Mouse (Mus musculus): ENCODE results near the gene Rgs14. TPM values are rescaled to one million over a fixed set of nuclear protein-coding genes. Genes with fewer than 3 reads are reported as not detected.

Gene Rgs14
- polyA plus RNA-seq (2016; fragmentation: Nextera tagmentation; extraction: Ambion mirVana), result 0.34 and 0.58 TPM in 2 replicates

DNA sequence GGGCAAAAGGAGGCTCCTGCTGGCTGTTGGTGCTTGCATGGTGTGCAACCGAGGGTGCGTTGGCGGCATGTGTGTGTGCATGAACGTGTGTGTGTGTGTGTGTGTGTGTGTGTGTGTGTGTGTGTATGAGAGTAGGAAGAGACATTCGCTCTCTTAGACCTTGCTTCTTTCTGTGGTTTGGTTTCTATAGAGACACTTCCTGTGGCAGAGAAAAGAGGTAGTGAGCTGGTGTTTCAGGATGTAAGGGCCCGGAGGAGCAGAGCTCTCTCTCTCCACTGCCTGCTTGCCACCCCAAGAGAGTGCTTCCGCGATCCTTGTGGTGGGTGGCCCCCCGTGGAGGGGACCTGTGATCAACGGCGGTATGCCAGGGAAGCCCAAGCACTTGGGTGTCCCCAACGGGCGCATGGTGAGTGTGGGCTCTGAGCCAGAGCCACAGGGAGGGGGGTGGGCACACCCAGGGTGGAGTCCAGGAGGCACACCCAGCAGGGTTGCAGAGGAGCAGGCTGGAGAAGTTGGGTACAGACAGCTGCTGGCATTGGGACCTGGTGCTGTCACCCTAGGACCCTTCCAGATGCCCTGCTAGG lies at the start of gene Rgs14:
Gene Rgs14 (plus strand): TSS at position 202 of the 584 bp plus-strand sequence.
- WGBS, result 70% methylated on average over 13 of the region's 13 CpGs
- Histone ChIP-seq H3K36me3 (replicated peaks) (no peaks in the 10 kb centered on the region), H3K27ac (no peak within 1 kb of the TSS), H3K4me1 (no peaks in the 10 kb centered on the region), H3K4me3 (no peak within 1 kb of the TSS), H3K27me3 (ENCODE audit: poor library complexity, severe bottlenecking) (peaks cover 21% of the 10 kb centered on the region), H3K9me3 (no peaks in the 10 kb centered on the region)
- DNase-seq (ENCODE audit: extremely low spot score, low spot score), result no peak

- Histone ChIP-seq H3K27ac (peak within 1 kb of the TSS; percentile 95), H3K9me3 (no peaks in the 10 kb centered on the region), H3K4me3 (peak within 1 kb of the TSS; percentile 93), H3K27me3 (ENCODE audit: poor library complexity, severe bottlenecking) (no peaks in the 10 kb centered on the region), H3K36me3 (replicated peaks) (peaks cover 82% of the 10 kb centered on the region), H3K4me1 (peaks cover 36% of the 10 kb centered on the region)
- 88% methylated on average over 4 of the region's 4 CpGs for WGBS
- DNase-seq (ENCODE audit: extremely low spot score, low spot score), result no peak
These were observed 49.5 kb upstream of the Rgs14 start, which contains the start of gene Prelid1 for GRCm38 (mm10) chr13:55319931-55320533. Gene Prelid1 (plus strand): TSS chr13:55320500.

DNA sequence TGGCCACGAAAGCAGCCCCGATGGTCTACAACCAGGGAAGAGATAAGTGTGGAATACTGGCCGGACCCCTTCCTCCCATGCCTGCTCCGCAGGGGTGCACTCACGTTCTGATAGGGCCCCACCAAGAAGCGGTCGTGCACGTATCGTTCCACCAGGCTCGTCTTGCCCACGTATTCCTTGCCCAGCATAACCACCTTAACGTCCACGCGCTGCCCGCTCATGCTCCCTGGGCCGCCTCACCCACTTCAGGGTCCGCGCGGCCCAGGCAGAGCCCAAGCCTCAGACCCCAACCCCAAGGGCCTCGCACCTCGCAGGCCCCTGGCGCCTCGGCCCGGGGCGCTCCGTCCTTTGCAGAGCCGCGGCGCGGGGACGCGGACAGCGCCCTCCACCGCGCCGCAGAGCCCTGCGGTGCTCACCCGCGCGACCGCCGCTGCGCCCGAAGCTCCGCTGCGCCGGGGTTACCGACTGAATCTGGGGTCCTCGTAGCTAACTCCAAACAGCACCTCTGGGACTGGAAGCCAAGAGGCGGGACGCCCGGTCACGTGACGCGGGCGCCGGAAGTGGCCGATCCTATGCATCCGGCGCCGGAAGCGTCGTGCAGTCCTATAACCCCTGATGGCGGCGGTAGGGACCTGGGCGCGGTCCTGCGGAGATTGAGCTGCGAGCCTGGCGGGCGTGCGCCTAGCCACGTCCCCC lies 48.0 kb upstream of the Rgs14 start, which contains the start of gene Rab24:
Gene Rab24 (minus strand): TSS at position 513 of the 696 bp plus-strand sequence.
- Histone ChIP-seq H3K9me3 (no peaks in the 10 kb centered on the region), H3K36me3 (replicated peaks) (peaks cover 82% of the 10 kb centered on the region), H3K27me3 (ENCODE audit: poor library complexity, severe bottlenecking) (no peaks in the 10 kb centered on the region), H3K4me1 (peaks cover 36% of the 10 kb centered on the region), H3K27ac (peak within 1 kb of the TSS; percentile 95), H3K4me3 (peak within 1 kb of the TSS; percentile 93)
- WGBS, result under 1% methylated on average over 73 of the region's 73 CpGs
- peak; percentile 87 for DNase-seq (ENCODE audit: extremely low spot score, low spot score)

GRCm38 (mm10) chr13:55322130-55322825 lies 47.3 kb upstream of the Rgs14 start:
- Histone ChIP-seq H3K9me3 (no peaks in the 10 kb centered on the region), H3K36me3 (replicated peaks) (peaks cover 81% of the 10 kb centered on the region), H3K27ac (peak overlapping the region; percentile 95), H3K4me3 (peak overlapping the region; percentile 93), H3K27me3 (ENCODE audit: poor library complexity, severe bottlenecking) (no peaks in the 10 kb centered on the region), H3K4me1 (peaks cover 38% of the 10 kb centered on the region)
- WGBS, result 2% methylated on average over 31 of the region's 31 CpGs
- peak; percentile 44 for DNase-seq (ENCODE audit: extremely low spot score, low spot score)

DNA sequence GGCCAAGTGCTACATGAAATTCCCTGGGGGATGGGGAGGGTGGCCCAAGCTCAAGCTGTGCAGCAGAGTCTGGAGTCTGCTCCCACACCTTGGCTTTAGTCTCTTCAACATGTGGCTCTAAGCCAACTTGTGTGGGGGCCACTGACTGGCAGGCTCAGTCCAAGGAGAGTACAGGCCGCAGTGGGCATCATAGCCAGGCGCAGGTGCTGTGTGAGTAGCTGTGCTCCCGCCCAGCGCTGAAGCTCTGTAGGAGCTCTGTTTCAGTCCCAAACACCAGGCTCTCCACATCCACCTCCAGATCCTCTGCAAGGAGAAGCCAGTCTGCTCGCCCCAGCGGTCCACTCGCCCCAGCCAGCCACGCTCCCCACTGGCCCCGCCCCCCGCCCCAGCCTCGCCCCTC lies 43.9 kb upstream of the Rgs14 start:
- no peak for DNase-seq (ENCODE audit: extremely low spot score, low spot score)
- peaks cover 48% of the 10 kb centered on the region for H3K36me3 ChIP-seq (replicated peaks)
- H3K4me3 ChIP-seq, result peak overlapping the region; percentile 1; the same call in 1 of the 2 replicates
- WGBS, result 85% methylated on average over 11 of the region's 11 CpGs
- H3K4me1 ChIP-seq, result peaks cover 63% of the 10 kb centered on the region
- H3K27ac ChIP-seq, result no peak overlapping the region
- H3K9me3 ChIP-seq, result no peaks in the 10 kb centered on the region
- peaks cover 9% of the 10 kb centered on the region for H3K27me3 ChIP-seq (ENCODE audit: poor library complexity, severe bottlenecking)

- no peak for DNase-seq (ENCODE audit: extremely low spot score, low spot score)
- WGBS, result 62% methylated on average over 4 of the region's 4 CpGs
- peaks cover 61% of the 10 kb centered on the region for H3K4me1 ChIP-seq
- peaks cover 47% of the 10 kb centered on the region for H3K36me3 ChIP-seq (replicated peaks)
- peaks cover 17% of the 10 kb centered on the region for H3K27me3 ChIP-seq (ENCODE audit: poor library complexity, severe bottlenecking)
- H3K9me3 ChIP-seq, result no peaks in the 10 kb centered on the region
- H3K27ac ChIP-seq, result no peak overlapping the region
- peak overlapping the region; percentile 78; the same call in 1 of the 2 replicates for H3K4me3 ChIP-seq
These were observed 42.4 kb upstream of the Rgs14 start for GRCm38 (mm10) chr13:55327169-55327568.

DNA sequence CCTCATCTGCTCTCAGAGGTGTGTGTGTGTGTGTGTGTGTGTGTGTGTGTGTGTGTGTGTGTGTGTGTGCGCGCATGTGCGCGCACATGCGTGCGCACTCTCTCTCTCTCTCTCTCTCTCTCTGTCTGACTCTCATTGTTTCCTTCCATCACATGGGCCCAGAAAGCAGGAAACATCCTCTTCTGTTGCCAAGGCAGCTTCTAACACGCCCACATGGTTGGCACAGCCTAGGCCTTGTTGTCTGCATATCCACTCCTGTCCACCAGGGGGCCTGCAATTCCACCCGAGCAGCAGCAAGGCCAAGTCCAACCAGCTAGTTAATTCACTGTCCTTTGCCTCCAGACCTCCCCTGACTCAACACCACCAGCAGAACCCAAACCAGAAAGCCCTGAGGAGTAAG lies 41.9 kb upstream of the Rgs14 start:
- Histone ChIP-seq H3K27ac (0 out of 2 replicates have a peak overlapping the region, but pooled peaks have one; percentile 3), H3K27me3 (ENCODE audit: poor library complexity, severe bottlenecking) (peaks cover 17% of the 10 kb centered on the region), H3K4me1 (peaks cover 58% of the 10 kb centered on the region), H3K4me3 (peak overlapping the region; percentile 78; the same call in 1 of the 2 replicates), H3K36me3 (replicated peaks) (peaks cover 46% of the 10 kb centered on the region), H3K9me3 (no peaks in the 10 kb centered on the region)
- 41% methylated on average over 8 of the region's 8 CpGs for WGBS
- DNase-seq (ENCODE audit: extremely low spot score, low spot score), result peak; percentile 86

GRCm38 (mm10) chr13:55328171-55328570 lies 41.4 kb upstream of the Rgs14 start:
- no peaks in the 10 kb centered on the region for H3K9me3 ChIP-seq
- H3K4me3 ChIP-seq, result peak overlapping the region; percentile 78
- H3K27me3 ChIP-seq (ENCODE audit: poor library complexity, severe bottlenecking), result peaks cover 17% of the 10 kb centered on the region
- H3K27ac ChIP-seq, result 0 out of 2 replicates have a peak overlapping the region, but pooled peaks have one; percentile 3
- H3K4me1 ChIP-seq, result peaks cover 53% of the 10 kb centered on the region
- DNase-seq (ENCODE audit: extremely low spot score, low spot score), result no peak
- peaks cover 41% of the 10 kb centered on the region for H3K36me3 ChIP-seq (replicated peaks)
- WGBS, result 82% methylated on average over 6 of the region's 6 CpGs

- DNase-seq (ENCODE audit: extremely low spot score, low spot score), result no peak
- H3K36me3 ChIP-seq (replicated peaks), result peaks cover 36% of the 10 kb centered on the region
- peak overlapping the region; percentile 97; the same call in 1 of the 2 replicates for H3K27ac ChIP-seq
- WGBS, result 88% methylated on average over 4 of the region's 4 CpGs
- peaks cover 17% of the 10 kb centered on the region for H3K27me3 ChIP-seq (ENCODE audit: poor library complexity, severe bottlenecking)
- peak overlapping the region; percentile 78 for H3K4me3 ChIP-seq
- peaks cover 48% of the 10 kb centered on the region for H3K4me1 ChIP-seq
- no peaks in the 10 kb centered on the region for H3K9me3 ChIP-seq
These were observed 40.9 kb upstream of the Rgs14 start for GRCm38 (mm10) chr13:55328641-55329040.

- H3K27ac ChIP-seq, result peak overlapping the region; percentile 97
- no peak for DNase-seq (ENCODE audit: extremely low spot score, low spot score)
- no peaks in the 10 kb centered on the region for H3K9me3 ChIP-seq
- WGBS, result 1% methylated on average over 29 of the region's 29 CpGs
- H3K4me1 ChIP-seq, result peaks cover 44% of the 10 kb centered on the region
- H3K4me3 ChIP-seq, result peak overlapping the region; percentile 78
- peaks cover 17% of the 10 kb centered on the region for H3K27me3 ChIP-seq (ENCODE audit: poor library complexity, severe bottlenecking)
- H3K36me3 ChIP-seq (replicated peaks), result peaks cover 31% of the 10 kb centered on the region
These were observed 40.3 kb upstream of the Rgs14 start for GRCm38 (mm10) chr13:55329109-55329682.

DNA sequence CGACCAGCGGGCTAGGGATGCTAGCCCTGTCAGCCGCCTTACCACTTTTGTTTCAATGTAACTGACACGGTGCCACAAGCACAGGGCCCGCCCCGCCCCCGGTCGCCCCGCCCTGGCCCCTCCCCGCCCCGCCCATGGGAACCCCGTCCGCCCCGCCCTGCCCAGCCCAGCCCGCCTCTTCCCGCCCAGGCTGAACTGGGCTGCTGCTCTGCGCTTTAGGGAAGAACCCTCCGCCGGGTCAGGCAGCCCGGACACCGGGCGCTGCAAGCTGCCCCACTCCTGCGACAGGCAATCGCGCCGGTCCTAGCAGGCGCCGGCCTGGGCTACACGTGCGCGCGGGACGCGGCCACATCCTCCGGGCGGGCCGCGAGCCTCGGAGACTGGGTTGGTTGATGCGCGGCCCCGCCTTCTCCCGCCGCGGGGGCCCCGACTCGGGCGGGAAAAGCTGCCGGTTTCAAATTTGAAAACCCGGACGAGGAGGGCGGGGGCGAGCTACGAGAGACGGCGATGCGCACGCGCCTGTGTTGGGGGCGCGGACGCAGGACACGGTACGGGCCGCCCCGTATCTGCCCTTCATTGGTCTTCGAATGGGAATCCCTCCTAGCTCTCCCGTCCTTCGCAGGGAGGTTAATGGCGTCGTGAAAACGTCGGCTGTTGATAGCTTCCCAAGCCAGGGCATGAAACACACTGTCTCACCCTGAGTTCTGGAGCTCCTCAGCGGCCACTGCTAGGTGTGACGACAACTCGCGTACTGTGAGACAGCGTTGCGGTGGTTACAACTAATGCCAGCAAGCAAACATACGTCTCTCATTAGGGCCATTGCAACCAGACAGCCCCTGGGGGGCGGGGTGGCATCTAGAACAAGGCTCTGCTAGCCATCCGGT lies 39.6 kb upstream of the Rgs14 start, which contains the start of gene Mxd3:
Gene Mxd3 (minus strand): TSS at position 141 of the 884 bp plus-strand sequence.
- peak within 1 kb of the TSS; percentile 78 for H3K4me3 ChIP-seq
- under 1% methylated on average over 82 of the region's 82 CpGs for WGBS

More for the DNA sequence above, 39.6 kb upstream of the Rgs14 start, which contains the start of gene Mxd3:
- H3K36me3 ChIP-seq (replicated peaks), result peaks cover 23% of the 10 kb centered on the region
- H3K4me1 ChIP-seq, result peaks cover 44% of the 10 kb centered on the region
- no peaks in the 10 kb centered on the region for H3K9me3 ChIP-seq
- DNase-seq (ENCODE audit: extremely low spot score, low spot score), result peak; percentile 92
- peaks cover 17% of the 10 kb centered on the region for H3K27me3 ChIP-seq (ENCODE audit: poor library complexity, severe bottlenecking)
- H3K27ac ChIP-seq, result peak within 1 kb of the TSS; percentile 97

Measured in forebrain, embryonic 10.5 days (tissue).